Mouse (Mus musculus): ENCODE data around the gene Akt1.

Gene Akt1

GRCm38 (mm10) chr12:112688458-112688857 is 13.8 kb upstream of the Akt1 start:
- DNase-seq (ENCODE audit: low spot score), result no peak

- no peak for DNase-seq (ENCODE audit: low spot score)
These were observed 8.7 kb upstream of the Akt1 start for GRCm38 (mm10) chr12:112683351-112683750.

- DNase-seq (ENCODE audit: low spot score), result peak; percentile 51
These were observed 4.6 kb upstream of the Akt1 start for GRCm38 (mm10) chr12:112679027-112679996.

GRCm38 (mm10) chr12:112678555-112679026 is 3.9 kb upstream of the Akt1 start, which contains the start of gene Zbtb42:
Gene Zbtb42, plus strand, starts transcription at chr12:112678828.
- peak; percentile 65 for DNase-seq (ENCODE audit: low spot score)

- DNase-seq (ENCODE audit: low spot score), result no peak
These were observed 3.4 kb upstream of the Akt1 start for GRCm38 (mm10) chr12:112677943-112678554.

GRCm38 (mm10) chr12:112677076-112677475 is 2.4 kb upstream of the Akt1 start:
- DNase-seq (ENCODE audit: low spot score), result no peak

- DNase-seq (ENCODE audit: low spot score), result peak; percentile 80
These were observed 756 bp upstream of the Akt1 start for GRCm38 (mm10) chr12:112675245-112676035.

GRCm38 (mm10) chr12:112673576-112674091 is 1.1 kb downstream of the Akt1 start:
- peak; percentile 55 for DNase-seq (ENCODE audit: low spot score)

- DNase-seq (ENCODE audit: low spot score), result peak; percentile 53
These were observed 1.7 kb downstream of the Akt1 start for GRCm38 (mm10) chr12:112672744-112673575.

- DNase-seq (ENCODE audit: low spot score), result no peak
These were observed 2.8 kb downstream of the Akt1 start for GRCm38 (mm10) chr12:112671891-112672290.

- peak; percentile 66 for DNase-seq (ENCODE audit: low spot score)
These were observed 3.8 kb downstream of the Akt1 start for GRCm38 (mm10) chr12:112670718-112671393.

GRCm38 (mm10) chr12:112667619-112668297 is 6.9 kb downstream of the Akt1 start:
- DNase-seq (ENCODE audit: low spot score), result peak; percentile 40

- DNase-seq (ENCODE audit: low spot score), result no peak
These were observed 8.7 kb downstream of the Akt1 start for GRCm38 (mm10) chr12:112665881-112666544.

GRCm38 (mm10) chr12:112665445-112665844 is 9.2 kb downstream of the Akt1 start:
- peak; percentile 61 for DNase-seq (ENCODE audit: low spot score)

- no peak for DNase-seq (ENCODE audit: low spot score)
These were observed 10.0 kb downstream of the Akt1 start for GRCm38 (mm10) chr12:112664656-112665055.

- DNase-seq (ENCODE audit: low spot score), result no peak
These were observed 10.6 kb downstream of the Akt1 start for GRCm38 (mm10) chr12:112664124-112664523.

- DNase-seq (ENCODE audit: low spot score), result no peak
These were observed 11.0 kb downstream of the Akt1 start for GRCm38 (mm10) chr12:112663716-112664115.

GRCm38 (mm10) chr12:112663303-112663702 is 11.4 kb downstream of the Akt1 start:
- DNase-seq (ENCODE audit: low spot score), result no peak

GRCm38 (mm10) chr12:112661851-112662250 is 12.8 kb downstream of the Akt1 start:
- DNase-seq (ENCODE audit: low spot score), result no peak
